ENCODE assay signal across 9 mouse cellular contexts in genomic region chr16:27390306-27390705, GRCm38 (mm10). TPM values are rescaled to one million over a fixed set of nuclear protein-coding genes. Genes with fewer than 3 reads are reported as not detected.
DNase-seq lines count a peak whose midpoint lies in the region; ATAC-seq lines count a peak whose summit lies in the region.
"Had no signal": no experiment of that assay in that cellular context is flagged by ENCODE, and none has a peak within 500 bp of the region (broad histone marks: within the 10 kb centered on the region; RNA-seq: fewer than 3 reads in every experiment).

No protein-coding gene starts in this region.

- H3K4me1 ChIP-seq in heart, embryonic 14.5 days (ENCODE audit: control insufficient read depth in 2 of 2, insufficient read depth in 2 of 2, low read length in 2 of 2), result peaks cover 3 to 21% of the 10 kb centered on the region in 2 experiments; a peak in 3 of 4 replicates
- peaks cover 24% of the 10 kb centered on the region for H3K4me1 ChIP-seq in embryonic facial prominence, embryonic 10.5 days
- peaks cover 40% of the 10 kb centered on the region for H3K4me1 ChIP-seq in hindbrain, embryonic 15.5 days (replicated peaks)
- peaks cover 39% of the 10 kb centered on the region for H3K4me1 ChIP-seq in midbrain, embryonic 13.5 days (replicated peaks)

- H3K36me3 ChIP-seq in heart, embryonic 14.5 days (ENCODE audit: control insufficient read depth, insufficient read depth, low read length), result no peaks in the 10 kb centered on the region
- H3K36me3 ChIP-seq in embryonic facial prominence, embryonic 10.5 days (replicated peaks), result no peaks in the 10 kb centered on the region
- H3K36me3 ChIP-seq in hindbrain, embryonic 15.5 days, result no peaks in the 10 kb centered on the region
- no peaks in the 10 kb centered on the region for H3K36me3 ChIP-seq in midbrain, embryonic 13.5 days

- H3K4me3 ChIP-seq in heart, embryonic 14.5 days (ENCODE audit: control insufficient read depth in 1 of 2, insufficient read depth in 1 of 2, low read depth in 1 of 2, low read length in 2 of 2), result peak overlapping the region in 1 of 2 experiments; percentile 93; a peak in 2 of 4 replicates
- H3K4me3 ChIP-seq in embryonic facial prominence, embryonic 10.5 days, result peak overlapping the region; percentile 88
- peak overlapping the region; percentile 98 for H3K4me3 ChIP-seq in hindbrain, embryonic 15.5 days
- peak overlapping the region; percentile 96 for H3K4me3 ChIP-seq in midbrain, embryonic 13.5 days (replicated peaks)

- no peak for DNase-seq in heart, postnatal 36 days
- no peak for DNase-seq in embryonic facial prominence, embryonic 10.5 days (ENCODE audit: low spot score)
- no peak for DNase-seq in left cerebral cortex, postnatal 25 days (ENCODE audit: low spot score in 2 of 2)

- no peak overlapping the region for H3K27ac ChIP-seq in heart, embryonic 14.5 days (replicated peaks in 1 of 2; ENCODE audit: control insufficient read depth in 1 of 2, insufficient read depth in 1 of 2, low read depth in 2 of 2, low read length in 2 of 2)
- H3K27ac ChIP-seq in embryonic facial prominence, embryonic 10.5 days (replicated peaks), result no peak overlapping the region
- H3K27ac ChIP-seq in hindbrain, embryonic 15.5 days (replicated peaks), result no peak overlapping the region; the same call in 1 of the 2 replicates
- H3K27ac ChIP-seq in midbrain, embryonic 13.5 days, result no peak overlapping the region

- H3K9me3 ChIP-seq in heart, embryonic 14.5 days (ENCODE audit: control insufficient read depth, low read length), result no peaks in the 10 kb centered on the region
- H3K9me3 ChIP-seq in embryonic facial prominence, embryonic 10.5 days, result no peaks in the 10 kb centered on the region
- H3K9me3 ChIP-seq in hindbrain, embryonic 15.5 days, result no peaks in the 10 kb centered on the region
- H3K9me3 ChIP-seq in midbrain, embryonic 13.5 days, result no peaks in the 10 kb centered on the region

- intact Hi-C loops in heart, postnatal 36 days (cut with DNase I), result no loop called here
- intact Hi-C loops in left cerebral cortex, postnatal 25 days (cut with DNase I), result no loop called here

- 89% methylated on average over 4 of the region's 4 CpGs for WGBS in heart, embryonic 14.5 days
- 85% methylated on average over 4 of the region's 4 CpGs for WGBS in embryonic facial prominence, embryonic 10.5 days
- WGBS in hindbrain, embryonic 15.5 days, result 87% methylated on average over 4 of the region's 4 CpGs
- 91% methylated on average over 4 of the region's 4 CpGs for WGBS in midbrain, embryonic 13.5 days

- peak overlapping the region; percentile 60 for H3K4me2 ChIP-seq in heart, embryonic 14.5 days (ENCODE audit: low read length)
- peak overlapping the region; percentile 75 for H3K4me2 ChIP-seq in hindbrain, embryonic 15.5 days
- peak overlapping the region; percentile 80 for H3K4me2 ChIP-seq in midbrain, embryonic 13.5 days (replicated peaks)

- no peak for ATAC-seq in heart, embryonic 14.5 days (ENCODE audit: insufficient number of reproducible peaks, insufficient read depth, low FRiP score, low read depth)
- no peak for ATAC-seq in hindbrain, embryonic 15.5 days (ENCODE audit: low FRiP score, low read depth)
- ATAC-seq in midbrain, embryonic 13.5 days, result no peak
- no peak for ATAC-seq in monocyte, adult 5-6 weeks (replicated peaks; ENCODE audit: insufficient number of reproducible peaks, low FRiP score, low TSS enrichment, poor library complexity, severe bottlenecking)
- ATAC-seq in cerebellum, adult (ENCODE audit: insufficient number of reproducible peaks, low FRiP score, low TSS enrichment), result no peak

- H3K27me3 ChIP-seq in heart, embryonic 14.5 days (ENCODE audit: control insufficient read depth, insufficient read depth, low read length), result no peaks in the 10 kb centered on the region
- no peaks in the 10 kb centered on the region for H3K27me3 ChIP-seq in embryonic facial prominence, embryonic 10.5 days (replicated peaks; ENCODE audit: low read depth, poor library complexity, severe bottlenecking)
- H3K27me3 ChIP-seq in hindbrain, embryonic 15.5 days, result no peaks in the 10 kb centered on the region
- H3K27me3 ChIP-seq in midbrain, embryonic 13.5 days, result no peaks in the 10 kb centered on the region

- 0 out of 2 replicates have a peak overlapping the region, but pooled peaks have one; percentile 98 for H3K9ac ChIP-seq in heart, embryonic 14.5 days (ENCODE audit: low read length)
- H3K9ac ChIP-seq in hindbrain, embryonic 15.5 days, result no peak overlapping the region
- H3K9ac ChIP-seq in midbrain, embryonic 13.5 days (replicated peaks), result peak overlapping the region; percentile 97

RNA-seq across cellular contexts. Expression of gene Ccdc50, which starts 1.6 kb away (rescaled TPM):
- 46.1 and 46.5 TPM in 2 replicates for polyA plus RNA-seq in heart, embryonic 14.5 days (2014; fragmentation: Nextera tagmentation; extraction: Ambion mirVana)
- 10 to 100 TPM; 36.9 to 38.6 TPM for total RNA-seq in heart, postnatal 36 days (2021)
- polyA plus RNA-seq in embryonic facial prominence, embryonic 10.5 days (2016; fragmentation: Nextera tagmentation; extraction: Ambion mirVana), result 53.4 and 54.6 TPM in 2 replicates
- polyA plus RNA-seq in hindbrain, embryonic 15.5 days (2015; fragmentation: Nextera tagmentation; extraction: Ambion mirVana), result 39.2 and 47.3 TPM in 2 replicates
- 53.9 and 54.1 TPM in 2 replicates for polyA plus RNA-seq in midbrain, embryonic 13.5 days (2015; fragmentation: Nextera tagmentation; extraction: Ambion mirVana)
- 219 to 276 TPM (median 271 TPM) in 3 replicates for total RNA-seq in monocyte, adult 5-6 weeks (2017)
- 10 to 100 TPM; 59.3 to 59.6 TPM for total RNA-seq in left cerebral cortex, postnatal 25 days (2021)

RNA-seq across cellular contexts. Expression of gene Uts2b, which starts 20.3 kb away (rescaled TPM):
- 22.2 and 27.1 TPM in 2 replicates for polyA plus RNA-seq in heart, embryonic 14.5 days (2014; fragmentation: Nextera tagmentation; extraction: Ambion mirVana)
- under 1 TPM in 1 of 2 experiments, not detected in 1; 0.61 TPM for total RNA-seq in heart, postnatal 36 days (2021)
- 0.19 TPM in 1 of 2 replicates, not detected in the other for polyA plus RNA-seq in embryonic facial prominence, embryonic 10.5 days (2016; fragmentation: Nextera tagmentation; extraction: Ambion mirVana)
- polyA plus RNA-seq in hindbrain, embryonic 15.5 days (2015; fragmentation: Nextera tagmentation; extraction: Ambion mirVana), result 5.8 and 8.6 TPM in 2 replicates
- polyA plus RNA-seq in midbrain, embryonic 13.5 days (2015; fragmentation: Nextera tagmentation; extraction: Ambion mirVana), result 0.41 and 0.46 TPM in 2 replicates
- total RNA-seq in monocyte, adult 5-6 weeks (2017), result not detected in 3 replicates
- total RNA-seq in left cerebral cortex, postnatal 25 days (2021), result not detected
- total RNA-seq: layer of hippocampus, postnatal 10 days had no signal
